Mouse (Mus musculus) heart, adult 2 months (tissue): ENCODE data around the gene Setd7.

Source experiments
- CTCF ChIP-seq: fragments of 200-600 bp; IDR thresholded peaks from 2 replicates; pipeline ENCODE4 v1.8.1; 2022; ENCODE audit warnings: antibody characterized with exemption, mild to moderate bottlenecking, moderate library complexity
- POLR2A ChIP-seq: fragments of 200-500 bp; IDR thresholded peaks from 2 replicates; pipeline ENCODE4 v1.6.1; 2011; ENCODE audit warnings: mild to moderate bottlenecking, low read depth, low read length, control low read depth; ENCODE audit not compliant: insufficient read depth

GRCm38 (mm10) chr3:51553497-51553875 lies 7.2 kb downstream of the Setd7 start:
- TF ChIP-seq POLR2A (no peak), CTCF (no peak)
